Mouse (Mus musculus) testis, postnatal 14 days (tissue): ENCODE data around the gene Kndc1.

Experiments
- DNase-seq: peaks from one replicate; pipeline ENCODE4 v3.0.0; 2021; ENCODE audit warnings: low spot score

The Kndc1 gene

DNA sequence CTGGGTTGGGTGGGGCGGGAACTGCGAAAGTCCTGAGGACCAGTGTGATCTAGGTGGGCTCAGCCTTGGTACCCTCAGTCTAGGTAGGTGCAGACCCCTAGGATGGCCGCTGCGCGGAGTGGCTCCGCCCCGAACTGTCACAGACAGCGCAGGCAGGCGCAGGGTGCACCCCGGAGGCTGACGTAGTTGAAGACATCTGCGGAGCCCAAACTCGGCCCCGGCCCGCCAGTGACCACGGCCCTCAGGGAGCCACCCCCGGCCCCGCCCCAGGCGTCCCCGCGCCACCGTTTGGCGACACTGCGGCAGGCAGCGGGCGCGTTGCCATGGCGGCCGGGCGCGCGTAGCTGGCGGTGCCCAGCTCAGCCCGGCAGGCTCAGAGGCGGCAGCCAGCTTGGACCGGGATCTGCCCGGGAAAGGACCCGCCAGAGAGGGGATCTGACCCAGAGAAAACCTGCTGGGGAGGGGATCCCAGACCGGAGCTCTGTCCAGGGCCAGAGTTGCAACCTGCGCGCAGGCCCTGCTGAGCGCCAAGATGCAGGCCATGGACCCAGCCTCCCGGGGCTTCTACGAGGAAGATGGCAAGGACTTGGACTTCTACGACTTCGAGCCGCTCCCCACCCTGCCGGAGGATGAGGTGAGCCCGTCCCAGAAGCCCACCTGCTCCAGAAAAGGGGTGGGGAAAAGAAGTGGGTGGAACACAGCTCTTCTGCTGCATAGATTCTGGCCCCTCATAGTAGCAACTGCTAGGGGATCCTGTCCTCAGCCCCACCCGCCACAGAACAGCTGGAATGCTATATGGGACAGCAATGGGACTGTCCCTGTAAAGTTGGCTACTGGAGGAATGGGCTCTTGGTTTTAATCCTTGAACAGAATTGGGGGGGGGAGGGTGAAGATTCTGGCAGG is at the start of gene Kndc1:
Gene Kndc1 (plus strand): TSS at position 42 of the 903 bp plus-strand sequence.
- no peak for DNase-seq

GRCm38 (mm10) chr7:139845101-139845500 is 49.4 kb upstream of the Kndc1 start:
- DNase-seq: no peak

GRCm38 (mm10) chr7:139850152-139850551 is 44.3 kb upstream of the Kndc1 start:
- no peak for DNase-seq

DNA sequence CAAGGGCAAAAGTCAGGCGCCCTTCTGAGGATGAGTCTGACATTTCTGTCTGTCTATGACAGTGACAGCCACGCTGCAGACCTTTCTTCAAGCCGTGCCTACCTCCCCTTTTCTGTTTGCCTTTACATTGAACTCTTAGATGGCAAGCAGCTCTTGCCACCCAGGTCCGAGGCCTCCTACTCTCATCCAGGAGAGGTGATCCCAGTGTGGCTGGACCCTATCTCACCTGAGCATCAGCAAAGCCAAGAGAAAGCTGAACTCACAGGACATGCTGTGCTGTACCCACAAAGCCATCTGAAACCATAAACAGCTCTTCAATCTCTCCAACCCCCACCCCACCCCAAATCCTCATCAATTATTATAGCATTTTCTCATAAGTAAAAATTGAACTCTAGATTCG is 43.8 kb upstream of the Kndc1 start:
- no peak for DNase-seq

- no peak for DNase-seq
These were observed 43.4 kb upstream of the Kndc1 start for GRCm38 (mm10) chr7:139851098-139851497.

- no peak for DNase-seq
These were observed 39.2 kb upstream of the Kndc1 start for GRCm38 (mm10) chr7:139855261-139855660.

DNA sequence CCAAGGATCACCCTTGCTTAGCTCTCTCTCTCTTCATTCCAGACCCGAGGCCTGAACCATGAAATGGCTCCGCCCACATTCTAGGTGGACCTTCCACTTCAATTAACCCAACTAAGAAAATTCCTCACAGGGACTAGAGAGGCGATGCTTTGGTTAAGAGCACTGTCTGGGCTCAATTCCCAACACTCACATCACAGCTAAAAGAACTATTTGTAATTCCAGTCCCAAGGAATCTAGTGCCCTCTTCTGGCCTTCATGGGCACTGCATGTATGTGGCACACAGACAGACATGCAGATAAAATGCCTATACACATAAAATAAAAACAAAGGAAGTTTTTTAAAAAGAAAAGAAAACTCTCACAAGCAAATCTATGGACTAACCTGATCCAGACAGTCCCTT is 33.1 kb upstream of the Kndc1 start:
- no peak for DNase-seq

GRCm38 (mm10) chr7:139863076-139863475 is 31.4 kb upstream of the Kndc1 start:
- DNase-seq: no peak

DNA sequence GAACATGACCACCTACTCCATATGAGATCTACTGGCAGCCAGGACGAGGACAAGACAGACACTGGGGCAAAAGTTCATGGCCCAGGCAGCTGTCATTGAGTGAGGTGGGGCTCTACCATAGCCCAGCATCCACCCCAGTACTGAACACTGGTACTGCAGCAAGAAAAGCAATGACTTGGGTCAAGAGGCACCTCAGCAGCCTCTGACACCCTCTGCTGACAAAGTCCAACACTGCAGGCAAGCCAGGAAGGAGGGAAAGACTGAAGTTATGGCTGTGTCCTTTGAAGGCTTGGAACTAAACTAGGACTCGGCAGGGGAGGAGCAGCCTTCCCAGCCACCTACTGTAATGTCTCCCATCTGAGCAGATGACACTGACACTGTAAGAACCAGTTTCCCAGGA is 30.2 kb upstream of the Kndc1 start:
- no peak for DNase-seq

GRCm38 (mm10) chr7:139864871-139865270 is 29.6 kb upstream of the Kndc1 start:
- DNase-seq: no peak

DNA sequence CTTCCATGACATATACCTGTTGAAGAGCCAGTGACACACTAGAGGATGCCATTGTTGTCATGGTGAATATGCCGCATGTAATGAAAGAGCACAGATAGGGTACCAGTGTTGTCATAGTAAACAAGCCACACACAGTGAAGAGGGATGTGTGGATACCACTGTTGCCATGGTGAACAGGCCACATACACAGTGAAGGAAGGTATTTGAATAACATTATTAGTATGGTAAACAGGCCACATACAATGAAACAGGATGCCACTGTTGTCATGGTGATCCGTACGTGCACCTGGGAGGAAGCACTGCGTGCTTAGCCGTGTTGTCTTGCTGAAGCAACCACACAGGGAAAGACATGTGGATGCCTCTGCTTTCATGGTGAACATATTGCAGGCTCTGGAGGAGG is 23.5 kb upstream of the Kndc1 start:
- no peak for DNase-seq

DNA sequence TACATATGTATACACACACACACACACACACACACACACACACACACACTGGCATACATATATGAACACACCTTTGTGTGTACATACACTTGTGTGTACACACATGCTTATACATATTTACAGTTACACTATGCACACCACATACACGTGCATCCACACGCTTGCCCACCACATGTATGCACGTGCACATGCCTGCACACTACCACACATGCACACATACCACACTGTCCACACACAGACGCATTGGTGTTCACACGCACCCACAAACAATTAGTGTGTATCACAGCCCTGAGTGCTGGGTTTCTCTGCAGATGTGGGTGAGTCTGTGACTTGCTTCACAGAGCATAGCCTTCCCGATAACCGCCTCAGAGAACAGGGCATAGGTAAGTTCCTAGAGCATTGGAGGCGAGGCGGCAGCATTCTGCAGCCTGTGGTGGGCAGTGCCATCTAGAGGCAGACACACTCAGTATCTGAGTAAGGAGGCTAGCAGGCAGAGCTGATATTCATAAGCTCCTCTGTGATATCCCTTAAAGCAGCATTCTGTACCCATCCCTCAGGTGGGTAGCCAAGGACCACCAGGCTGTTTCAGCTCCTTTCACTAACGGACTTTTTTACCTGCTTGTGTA is 17.2 kb upstream of the Kndc1 start:
- no peak for DNase-seq

DNA sequence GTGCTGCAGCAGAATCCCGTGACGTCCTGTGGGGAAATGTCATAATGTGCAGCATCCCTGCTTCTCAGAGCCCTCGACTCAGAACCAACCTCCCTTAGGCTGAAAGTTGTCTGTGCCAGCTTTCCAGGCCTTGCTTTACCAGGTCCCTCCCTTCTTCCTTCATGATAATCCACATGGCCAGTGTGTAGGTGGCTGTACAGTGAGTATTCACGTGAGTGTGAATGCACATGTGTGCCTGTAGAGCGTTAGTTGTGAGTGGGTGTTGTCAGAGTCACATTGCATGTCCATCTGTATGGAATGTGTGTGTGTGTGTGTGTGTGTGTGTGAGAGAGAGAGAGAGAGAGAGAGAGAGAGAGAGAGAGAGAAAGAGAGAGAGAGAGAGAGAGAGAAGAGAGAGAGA is 16.4 kb upstream of the Kndc1 start:
- no peak for DNase-seq

DNA sequence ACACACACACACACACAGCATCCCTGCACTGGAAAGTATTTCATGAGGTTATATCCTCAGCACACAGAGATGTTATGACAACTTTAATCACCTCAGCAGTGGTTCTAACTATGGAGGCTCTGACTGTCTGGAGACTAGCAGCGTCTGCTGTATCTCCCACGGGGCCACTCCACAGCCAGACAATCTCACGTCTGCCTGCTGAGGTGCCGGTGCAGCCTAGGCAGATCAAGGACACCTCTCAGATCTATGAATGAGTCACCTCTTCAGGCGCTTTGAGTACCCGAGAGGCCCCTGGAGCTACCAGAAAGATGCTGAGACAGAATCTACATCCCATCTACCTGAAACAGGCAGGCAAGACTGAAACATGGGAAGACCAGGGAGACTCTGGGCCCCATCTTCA is 15.9 kb upstream of the Kndc1 start:
- DNase-seq: no peak

- DNase-seq: no peak
These were observed 11.0 kb upstream of the Kndc1 start for GRCm38 (mm10) chr7:139883545-139883944.

DNA sequence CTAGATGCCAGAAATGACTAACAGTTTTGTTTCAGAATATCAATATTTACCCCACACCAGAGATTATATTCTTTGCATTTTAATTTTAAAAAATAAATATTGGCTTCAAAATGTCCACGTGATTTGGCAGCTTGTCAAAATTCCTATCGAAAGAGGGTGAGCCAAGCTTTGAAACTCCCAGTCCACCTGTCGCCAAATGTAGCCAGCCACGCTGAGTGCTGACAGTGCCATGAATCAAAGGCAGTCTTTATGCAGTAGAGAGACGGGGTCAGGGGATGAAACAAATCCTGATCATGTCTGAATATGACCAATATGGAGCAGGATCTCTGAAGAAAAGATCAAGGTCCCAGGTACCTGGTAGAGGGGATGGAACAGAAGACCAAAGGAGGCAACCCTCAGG is 2.7 kb upstream of the Kndc1 start:
- DNase-seq: no peak

- DNase-seq: no peak
These were observed 1.8 kb downstream of the Kndc1 start for GRCm38 (mm10) chr7:139896271-139896670.

DNA sequence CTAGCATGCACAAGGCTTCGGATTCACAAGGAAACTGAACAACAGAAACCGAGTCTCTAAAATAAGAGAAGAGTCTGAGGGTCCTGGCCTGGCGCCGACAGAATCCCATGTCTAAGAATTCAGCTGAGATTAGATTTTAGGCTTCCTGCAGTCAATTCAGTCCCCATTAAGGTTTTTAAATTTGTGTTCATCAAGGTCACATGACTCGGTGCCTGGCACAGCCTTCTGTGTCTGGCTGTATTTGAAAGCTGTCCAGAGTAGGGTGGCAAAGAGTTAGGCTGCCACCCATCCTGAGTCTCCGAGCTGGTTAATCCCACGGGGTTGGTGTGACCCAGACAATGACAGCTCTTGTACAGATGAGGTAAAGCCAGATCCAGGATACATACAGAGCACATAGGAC is 2.3 kb downstream of the Kndc1 start:
- no peak for DNase-seq

DNA sequence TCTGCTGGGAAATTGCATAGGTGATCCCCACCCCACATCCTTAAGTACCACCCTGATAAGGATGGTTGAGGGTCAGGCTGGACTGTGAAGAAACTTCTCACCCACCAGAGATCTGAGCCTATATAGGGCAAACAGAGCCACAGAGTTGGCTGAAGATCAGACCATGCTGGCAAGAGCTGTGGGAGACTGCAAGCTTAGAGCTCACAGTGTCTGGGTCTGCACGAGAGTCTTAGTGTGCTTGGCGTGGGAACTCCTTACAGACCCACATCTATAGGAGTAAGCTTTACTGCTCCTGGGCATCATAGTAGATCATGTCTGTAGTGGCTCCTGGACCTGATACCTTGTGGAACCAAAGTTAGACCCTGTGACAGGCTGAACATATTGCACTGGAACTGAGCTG is 4.1 kb downstream of the Kndc1 start:
- DNase-seq: no peak

- DNase-seq: no peak
These were observed 5.0 kb downstream of the Kndc1 start for GRCm38 (mm10) chr7:139899505-139899904.

DNA sequence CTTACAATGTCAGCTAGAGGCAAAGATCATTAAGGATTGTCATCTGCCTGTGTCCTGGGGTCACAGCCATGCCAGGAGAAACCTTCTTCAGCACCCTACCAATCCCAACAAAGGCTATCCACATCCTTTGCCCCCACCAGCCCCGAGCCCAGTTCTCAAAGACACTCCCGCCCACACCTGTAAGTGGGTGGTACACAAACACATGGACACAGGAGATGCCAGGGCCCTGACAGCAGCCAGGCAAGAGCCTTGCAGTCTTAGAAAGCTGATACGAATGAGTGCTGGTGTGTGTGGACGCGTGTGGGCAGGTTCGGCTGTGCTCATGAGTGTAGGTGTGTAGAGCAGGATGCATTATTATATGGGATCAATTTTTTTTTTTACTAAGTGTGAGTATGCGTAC is 6.0 kb downstream of the Kndc1 start:
- no peak for DNase-seq

DNA sequence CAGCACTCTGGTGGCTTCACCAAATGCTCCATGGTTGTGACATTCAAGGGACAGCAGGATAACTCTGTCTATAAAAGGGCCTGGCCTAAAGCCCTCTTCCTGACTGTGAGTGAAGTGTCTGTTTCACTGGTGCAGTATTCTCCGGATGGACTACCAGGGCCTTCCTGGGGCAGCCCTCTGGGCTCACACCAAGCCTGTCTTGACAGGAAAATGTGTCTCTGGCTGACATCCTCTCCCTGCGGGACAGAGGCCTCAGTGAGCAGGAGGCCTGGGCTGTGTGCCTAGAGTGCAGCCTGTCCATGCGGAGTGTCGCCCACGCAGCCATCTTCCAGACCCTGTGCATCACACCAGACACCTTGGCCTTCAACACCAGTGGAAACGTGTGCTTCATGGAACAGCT is 6.4 kb downstream of the Kndc1 start:
- DNase-seq: no peak

DNA sequence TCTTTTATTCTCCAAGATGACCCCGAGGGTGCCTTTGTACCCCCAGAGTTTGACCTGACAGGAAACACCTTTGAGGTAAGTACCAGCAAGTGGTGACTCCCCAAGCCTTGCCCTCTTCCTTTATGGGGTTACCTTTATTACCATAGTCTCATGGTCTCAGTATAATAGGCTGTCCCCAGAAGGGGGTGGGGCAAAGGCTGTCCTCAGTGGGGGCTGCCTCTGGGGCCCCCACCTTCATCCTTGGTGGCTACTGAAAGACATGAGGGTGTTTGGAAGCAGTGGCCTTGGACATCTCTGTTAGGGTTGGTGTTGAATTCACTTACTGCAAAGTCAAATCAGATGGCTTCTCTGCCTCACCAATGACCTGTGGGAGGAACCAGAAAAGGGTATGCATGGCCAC is 7.5 kb downstream of the Kndc1 start:
- no peak for DNase-seq

- no peak for DNase-seq
These were observed 10.8 kb downstream of the Kndc1 start for GRCm38 (mm10) chr7:139905261-139905660.
